Mouse (Mus musculus) cerebral cortex, adult 2 months (tissue): Measurements from ENCODE around the gene Cacng2.

ENCODE experiments used
- WGBS: fragments of 180-500 bp; shearing (Covaris S2); methylation state at CpG from one replicate; pipeline ENCODE4 v1.1.7; 2018; 5-methylcytosine and 5-hydroxymethylcytosine counted together

Gene Cacng2

GRCm38 (mm10) chr15:78119704-78120103 lies at the start of gene Cacng2:
Gene Cacng2 (minus strand): TSS chr15:78120028.
- WGBS = under 1% methylated on average over 42 of the region's 42 CpGs

- WGBS = 44% methylated on average over 11 of the region's 11 CpGs
Measured at GRCm38 (mm10) chr15:78169566-78169965, 49.7 kb upstream of the Cacng2 start.

GRCm38 (mm10) chr15:78165292-78165691 lies 45.5 kb upstream of the Cacng2 start:
- WGBS = 87% methylated on average over 4 of the region's 4 CpGs

GRCm38 (mm10) chr15:78164466-78164865 lies 44.6 kb upstream of the Cacng2 start:
- 75% methylated on average over 11 of the region's 11 CpGs for WGBS

- 86% methylated on average over 9 of the region's 9 CpGs for WGBS
Measured at GRCm38 (mm10) chr15:78161946-78162345, 42.1 kb upstream of the Cacng2 start.

GRCm38 (mm10) chr15:78158335-78158734 lies 38.5 kb upstream of the Cacng2 start:
- WGBS = 71% methylated on average over 5 of the region's 5 CpGs

GRCm38 (mm10) chr15:78157824-78158223 lies 38.0 kb upstream of the Cacng2 start:
- 57% methylated on average over 4 of the region's 4 CpGs for WGBS

- 69% methylated on average over 8 of the region's 8 CpGs for WGBS
Measured at GRCm38 (mm10) chr15:78157330-78157729, 37.5 kb upstream of the Cacng2 start.

GRCm38 (mm10) chr15:78155421-78155820 lies 35.6 kb upstream of the Cacng2 start:
- 88% methylated on average over 6 of the region's 6 CpGs for WGBS

- 68% methylated on average over 11 of the region's 11 CpGs for WGBS
Measured at GRCm38 (mm10) chr15:78153045-78153775, 33.4 kb upstream of the Cacng2 start.

- 71% methylated on average over 7 of the region's 7 CpGs for WGBS
Measured at GRCm38 (mm10) chr15:78148565-78148964, 28.7 kb upstream of the Cacng2 start.

- WGBS = 69% methylated on average over 8 of the region's 8 CpGs
Measured at GRCm38 (mm10) chr15:78140226-78140625, 20.4 kb upstream of the Cacng2 start.

GRCm38 (mm10) chr15:78134606-78135005 lies 14.8 kb upstream of the Cacng2 start:
- WGBS = 68% methylated on average over 6 of the region's 6 CpGs

- 45% methylated on average over 2 of the region's 2 CpGs for WGBS
Measured at GRCm38 (mm10) chr15:78133389-78133788, 13.6 kb upstream of the Cacng2 start.

GRCm38 (mm10) chr15:78119248-78119647 lies 580 bp downstream of the Cacng2 start:
- WGBS = 3% methylated on average over 39 of the region's 39 CpGs

GRCm38 (mm10) chr15:78118275-78118995 lies 1.4 kb downstream of the Cacng2 start:
- WGBS = 31% methylated on average over 18 of the region's 18 CpGs

- WGBS = 43% methylated on average over 16 of the region's 16 CpGs
Measured at GRCm38 (mm10) chr15:78117731-78118130, 2.1 kb downstream of the Cacng2 start.

- WGBS = 34% methylated on average over 10 of the region's 10 CpGs
Measured at GRCm38 (mm10) chr15:78116936-78117335, 2.9 kb downstream of the Cacng2 start.

- 46% methylated on average over 10 of the region's 10 CpGs for WGBS
Measured at GRCm38 (mm10) chr15:78116244-78116643, 3.6 kb downstream of the Cacng2 start.

GRCm38 (mm10) chr15:78099516-78099915 lies 20.3 kb downstream of the Cacng2 start:
- 53% methylated on average over 5 of the region's 5 CpGs for WGBS

- WGBS = 77% methylated on average over 16 of the region's 16 CpGs
Measured at GRCm38 (mm10) chr15:78096004-78096403, 23.8 kb downstream of the Cacng2 start.

- 85% methylated on average over 5 of the region's 5 CpGs for WGBS
Measured at GRCm38 (mm10) chr15:78093597-78093996, 26.2 kb downstream of the Cacng2 start.
